Mouse (Mus musculus) erythroblast, adult 5-6 weeks (primary cell): ENCODE data around the gene Gm49337. TPM values are rescaled to one million over a fixed set of nuclear protein-coding genes. Genes with fewer than 3 reads are reported as not detected.

Experiments used
- ATAC-seq: replicated peaks from 2 replicates; pipeline ENCODE4 v1.8.0; 2016; ENCODE audit warnings: moderate number of reproducible peaks, mild to moderate bottlenecking, moderate TSS enrichment, inconsistent platforms; ENCODE audit not compliant: poor library complexity, low FRiP score, severe bottlenecking
- total RNA-seq, 2 experiments: library from RNA; stranded (forward) in 1 of 2; stranded (reverse) in 1 of 2; fragments of 150-400 nt in 1 of 2; fragments of 200-764, 138-1000 nt in 1 of 2; gene quantifications; 2 replicates each; pipeline versions ENCODE4 v1.2.3 to v1.2.4; 2015 to 2017; ENCODE audit warnings: low replicate concordance in 2 of 2

Gene Gm49337
- total RNA-seq (2015; ENCODE audit: low replicate concordance), result 0.84 TPM in 1 of 2 replicates, not detected in the other
- not detected in 2 replicates for total RNA-seq (2017; ENCODE audit: low replicate concordance)

DNA sequence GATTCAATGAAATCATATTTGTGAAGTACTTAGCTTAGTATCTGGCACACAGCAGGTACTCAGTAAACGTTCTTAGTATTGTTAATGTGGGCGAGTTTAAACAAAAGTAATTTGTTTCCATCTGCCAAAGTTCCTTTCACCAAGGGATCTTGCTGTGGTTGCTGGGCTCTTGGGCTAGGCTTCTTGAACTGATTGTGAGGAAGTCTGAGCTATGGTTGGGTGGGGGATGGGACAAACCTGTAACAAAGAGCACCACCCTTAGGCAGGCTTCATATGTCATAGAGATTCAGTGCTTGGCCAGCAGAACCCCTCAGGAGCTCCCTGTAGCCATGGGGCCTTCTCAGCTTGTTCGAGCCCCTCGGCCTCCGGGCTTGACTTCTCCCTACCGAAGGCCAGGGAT lies at the start of gene Gm49337, which contains the start of gene 1700042G07Rik:
TSS of gene Gm49337 (plus strand) at position 313 of the 400 bp plus-strand sequence.
TSS of gene 1700042G07Rik (plus strand) at position 301 of the 400 bp plus-strand sequence.
- no peak for ATAC-seq

GRCm38 (mm10) chr4:116123602-116124519 lies 49.3 kb upstream of the Gm49337 start, which contains the start of the genes Rad54l and Pomgnt1:
Gene Rad54l (minus strand): TSS chr4:116123690.
Gene Pomgnt1 (plus strand): TSS chr4:116123840.
- peak; percentile 94 for ATAC-seq

DNA sequence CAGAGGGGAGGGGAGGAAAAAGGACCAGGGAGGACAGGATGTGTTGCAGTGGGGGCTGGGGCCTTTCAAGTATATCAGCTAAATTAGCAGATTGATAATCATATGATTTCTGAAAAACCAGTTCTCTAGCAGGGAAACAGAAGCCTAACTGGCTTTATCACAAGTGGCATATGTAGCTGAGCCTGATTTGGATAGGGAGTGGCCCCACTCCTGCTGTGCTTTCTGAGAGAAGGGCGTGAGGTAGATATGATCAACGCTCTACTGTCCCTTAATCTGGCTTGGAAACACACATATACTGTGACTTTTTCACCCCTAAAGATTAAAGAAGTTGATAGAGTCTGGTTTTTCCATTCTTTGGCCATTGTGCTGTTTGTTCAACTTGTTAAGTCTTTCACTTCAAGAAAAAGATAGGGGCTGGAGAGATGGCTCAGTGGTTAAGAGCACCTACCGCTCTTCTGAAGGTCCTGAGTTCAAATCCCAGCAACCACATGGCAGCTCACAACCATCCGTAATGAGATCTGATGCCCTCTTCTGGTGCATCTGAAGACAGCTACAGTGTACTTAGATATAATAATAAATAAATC lies 47.3 kb upstream of the Gm49337 start:
- ATAC-seq, result no peak

- ATAC-seq, result no peak
These were observed 45.2 kb upstream of the Gm49337 start for GRCm38 (mm10) chr4:116127956-116128355.

GRCm38 (mm10) chr4:116133126-116133525 lies 40.1 kb upstream of the Gm49337 start:
- ATAC-seq, result no peak

GRCm38 (mm10) chr4:116134990-116135389 lies 38.2 kb upstream of the Gm49337 start:
- ATAC-seq, result peak; percentile 57; the same call in 1 of the 2 replicates

DNA sequence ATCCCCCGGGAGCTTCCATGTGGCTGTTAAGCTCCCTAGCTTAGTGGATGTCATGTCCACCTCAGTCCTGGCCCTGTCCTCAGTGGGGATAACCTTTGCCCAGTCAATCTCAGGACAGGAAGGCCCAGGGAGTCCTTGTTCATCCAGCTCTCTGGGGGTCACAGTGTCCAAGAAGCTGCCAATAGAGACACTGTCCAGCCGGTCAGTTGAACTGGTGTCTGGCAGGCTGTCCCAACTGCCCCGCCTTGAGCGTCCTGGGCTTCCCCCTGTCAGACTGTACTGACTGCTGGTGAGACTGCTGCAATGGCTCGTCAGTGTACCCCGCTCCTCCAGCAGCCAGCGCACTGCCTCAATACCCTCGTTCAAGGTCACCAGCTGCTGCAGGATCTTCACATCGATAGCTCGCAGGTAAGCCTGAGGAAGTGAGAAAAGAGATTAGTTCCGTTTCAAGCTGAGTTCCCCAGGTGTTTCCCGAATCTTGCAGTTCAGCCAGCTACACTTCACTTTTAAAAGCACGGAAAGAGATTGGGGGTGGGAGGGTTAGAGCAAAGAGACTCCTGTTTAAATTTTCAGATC lies 35.7 kb upstream of the Gm49337 start:
- no peak for ATAC-seq

DNA sequence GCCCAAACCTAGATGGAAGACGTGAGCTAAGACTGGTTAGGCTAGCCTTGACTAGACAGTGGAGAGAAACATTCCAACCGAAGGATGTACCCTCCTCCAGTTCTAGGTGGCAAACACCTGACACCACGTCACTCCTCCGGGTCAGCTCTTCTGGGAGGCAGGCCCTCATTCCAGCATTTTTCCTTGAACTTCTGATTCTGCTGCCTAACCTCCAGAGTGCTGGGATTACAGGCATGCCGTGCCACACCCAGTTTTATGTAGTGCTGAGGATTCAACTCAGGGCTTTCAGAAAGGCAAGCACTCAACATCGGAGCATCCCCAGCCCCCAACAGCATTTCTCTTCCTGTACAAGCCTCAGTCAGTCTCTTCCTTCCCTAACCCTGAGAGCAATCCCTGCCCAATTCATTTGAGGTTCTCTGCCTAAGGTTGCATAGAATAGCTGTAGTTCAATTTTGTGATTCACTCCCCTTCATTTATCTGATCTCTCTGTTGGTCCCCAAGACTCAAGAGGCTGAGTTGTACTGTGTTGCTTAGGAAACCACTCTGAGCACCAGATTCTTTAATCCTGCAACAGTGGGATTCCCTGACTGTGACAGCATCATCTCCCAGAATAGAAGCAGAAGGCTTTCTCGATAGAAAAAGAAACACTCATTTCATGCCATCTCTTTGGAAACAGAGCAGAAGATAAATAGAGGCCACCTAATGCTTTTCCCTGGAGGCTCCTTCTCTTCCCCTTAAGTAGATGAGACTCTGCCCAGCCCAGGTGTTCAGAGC lies 32.2 kb upstream of the Gm49337 start:
- no peak for ATAC-seq

- ATAC-seq, result no peak
These were observed 31.4 kb upstream of the Gm49337 start for GRCm38 (mm10) chr4:116141736-116142135.

DNA sequence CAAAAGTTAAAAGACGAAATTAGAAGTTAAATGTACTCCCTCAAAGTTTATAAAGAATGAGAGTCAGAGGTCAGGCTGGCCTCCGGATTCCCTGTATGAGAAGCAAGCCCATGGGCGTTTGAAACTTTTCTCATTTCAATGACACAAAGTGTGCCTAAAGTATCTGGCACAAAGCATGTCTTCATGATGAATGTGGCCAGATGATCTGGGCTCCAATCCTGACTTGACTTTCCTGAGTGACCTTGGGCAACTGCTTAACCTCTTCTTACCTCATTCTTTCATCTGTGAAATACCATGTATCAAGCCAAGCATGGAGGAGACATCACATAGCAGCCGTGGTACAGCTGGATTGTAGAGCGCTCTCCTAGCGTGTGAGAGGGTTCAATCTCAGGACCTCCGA lies 30.9 kb upstream of the Gm49337 start:
- no peak for ATAC-seq

DNA sequence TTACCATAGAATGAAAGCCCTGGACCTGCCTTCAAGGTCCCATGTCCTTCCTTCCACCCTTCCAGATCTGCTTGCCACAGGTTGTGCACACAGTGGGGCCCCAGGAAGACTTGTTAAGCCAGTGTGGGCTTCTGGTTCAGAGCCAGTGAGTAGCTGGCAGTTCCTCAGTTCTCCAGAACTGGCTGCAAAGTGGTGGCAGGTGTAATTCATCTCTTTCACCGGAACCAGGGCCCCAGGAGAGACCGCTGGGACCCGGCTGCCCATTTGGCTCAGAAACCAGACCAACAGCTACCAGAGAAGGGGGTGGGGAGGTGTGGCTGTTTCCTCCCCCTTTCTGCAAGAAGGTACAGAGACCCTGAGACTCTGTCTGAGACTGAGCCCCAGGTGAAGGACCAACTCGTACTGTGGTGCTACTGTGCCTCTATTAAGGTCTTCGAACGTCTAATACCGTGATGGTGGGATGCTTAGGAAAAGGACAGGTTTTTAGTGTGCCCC lies 29.8 kb upstream of the Gm49337 start:
- ATAC-seq, result no peak

GRCm38 (mm10) chr4:116143891-116144717 lies 29.1 kb upstream of the Gm49337 start:
- ATAC-seq, result no peak

GRCm38 (mm10) chr4:116149812-116150155 lies 23.4 kb upstream of the Gm49337 start:
- no peak for ATAC-seq

GRCm38 (mm10) chr4:116150156-116150861 lies 22.9 kb upstream of the Gm49337 start:
- peak; percentile 88 for ATAC-seq

DNA sequence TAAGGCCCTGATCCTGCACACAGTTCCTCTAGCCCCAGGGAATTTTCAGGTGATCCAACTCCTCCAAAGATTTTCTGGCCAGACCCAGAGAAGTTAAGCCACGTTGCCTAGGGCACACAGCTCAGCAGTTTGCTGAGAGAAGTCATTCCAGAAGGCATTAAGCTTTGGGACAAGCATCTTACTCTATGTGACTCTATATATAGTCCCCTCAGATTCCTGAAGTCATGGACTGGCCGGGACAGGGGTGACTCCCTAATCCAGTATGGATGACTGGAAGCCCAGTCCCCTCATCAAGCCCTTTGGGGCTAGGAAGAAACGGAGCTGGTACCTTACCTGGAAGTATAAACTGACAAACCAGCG lies 22.3 kb upstream of the Gm49337 start:
- ATAC-seq, result 0 out of 2 replicates have a peak, but pooled peaks have one; percentile 7

DNA sequence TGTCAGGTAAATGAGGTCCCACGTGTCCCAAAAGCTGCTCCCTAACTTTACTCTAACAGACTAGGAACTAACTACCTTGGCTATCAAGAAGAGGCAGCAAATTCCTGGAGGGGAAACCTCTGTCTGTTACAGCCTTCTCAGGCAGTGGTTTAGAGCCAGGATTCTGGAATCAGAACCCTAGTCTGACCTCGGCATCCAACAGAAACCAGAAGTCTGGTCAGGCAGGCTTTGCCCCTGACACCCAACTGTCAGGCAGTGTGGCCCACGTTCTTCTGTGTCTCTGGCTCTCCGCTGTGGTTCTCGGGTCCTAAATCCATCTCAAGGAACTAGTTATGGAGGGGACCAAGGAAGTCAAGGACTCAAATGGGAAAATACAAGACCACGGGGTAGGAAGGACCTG lies 21.9 kb upstream of the Gm49337 start, which contains the start of gene Lurap1:
TSS of gene Lurap1 (minus strand) at position 101 of the 400 bp plus-strand sequence.
- ATAC-seq, result no peak

GRCm38 (mm10) chr4:116152702-116153101 lies 20.5 kb upstream of the Gm49337 start:
- ATAC-seq, result no peak

DNA sequence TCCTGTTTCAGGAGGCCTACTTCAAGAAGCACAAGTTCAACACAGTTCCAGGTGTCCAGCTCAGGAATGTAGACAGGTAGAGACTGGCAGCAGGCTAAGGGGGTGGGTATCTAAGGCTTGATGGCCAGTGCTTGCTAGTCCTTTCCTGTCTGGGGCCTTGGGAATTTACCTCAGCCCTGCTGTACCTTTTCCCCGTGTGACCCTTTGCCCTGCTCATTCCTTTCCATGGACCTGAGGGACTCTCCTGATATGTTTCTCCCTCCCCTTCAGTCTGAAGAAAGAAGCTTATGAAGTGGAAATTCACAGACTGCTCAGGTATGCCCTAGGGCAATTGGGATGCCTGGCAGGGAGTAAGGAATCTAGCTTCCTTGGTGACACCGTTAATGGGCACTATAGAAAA lies 15.3 kb upstream of the Gm49337 start:
- no peak for ATAC-seq
